10 mouse cellular contexts compared by ENCODE assay signal in the genomic region with DNA sequence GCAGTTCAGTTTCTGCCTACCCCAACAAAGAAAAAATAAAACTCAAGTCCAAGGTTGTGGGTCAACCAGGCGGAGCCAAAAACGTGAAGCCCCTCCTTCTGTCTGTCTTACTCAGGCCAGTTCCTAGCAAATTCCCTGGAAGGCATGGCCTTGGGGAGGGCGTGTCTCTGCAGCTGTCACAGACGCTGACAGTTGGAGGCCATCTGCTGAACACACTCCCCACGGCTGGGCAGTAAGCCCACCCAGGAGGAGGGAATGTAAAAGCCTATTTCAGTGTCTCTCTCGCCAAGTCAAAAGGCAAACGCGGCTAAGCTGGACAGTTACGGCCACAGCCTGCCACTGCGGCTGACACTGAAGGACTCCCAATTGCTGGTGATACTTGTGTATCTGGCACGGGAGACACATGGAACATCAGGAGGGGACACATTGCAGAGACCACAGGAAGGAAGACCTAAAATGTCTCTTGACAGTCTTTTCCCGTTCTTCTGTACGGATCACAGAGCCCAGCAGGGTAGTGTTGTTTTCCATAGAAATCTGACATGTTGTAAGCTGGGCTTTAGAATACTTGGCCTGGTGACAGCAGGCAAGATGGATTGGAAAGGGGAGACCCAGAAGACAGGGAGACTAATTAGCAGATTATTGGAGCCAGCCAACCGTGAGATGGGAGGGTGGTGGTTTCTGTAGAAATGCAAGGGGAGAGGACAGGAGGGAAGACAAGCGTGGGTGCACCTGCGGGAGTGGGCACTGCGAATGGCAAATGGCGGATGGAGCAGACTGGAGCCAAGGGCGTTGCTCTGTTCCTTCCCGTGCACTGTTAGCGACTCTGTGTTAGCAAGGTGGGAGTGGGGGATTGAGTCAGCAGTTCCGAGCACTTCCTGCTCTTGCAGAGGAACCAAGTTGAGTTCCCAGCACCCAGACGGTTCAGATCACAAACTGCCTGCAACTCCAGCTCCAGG.
DNase-seq lines count a peak whose midpoint lies in the region; ATAC-seq and TF ChIP-seq lines count a peak whose summit lies in the region.
"Had no signal": no experiment of that assay in that cellular context is flagged by ENCODE, and none has a peak within 500 bp of the region (broad histone marks: within the 10 kb centered on the region; RNA-seq: fewer than 3 reads in every experiment).

No protein-coding gene starts in this region.

- no peak for TF ChIP-seq CTCF in lung, adult 2 months (IDR thresholded peaks at IDR 0.05; ENCODE audit: insufficient read depth, low read length)

- no peak for DNase-seq in lung, adult 2 months
- DNase-seq in brain, embryonic 18.5 days (ENCODE audit: low read depth, low spot score): peak; percentile 51
- peak; percentile 38 to 69 for DNase-seq in lung, postnatal 4 days
- DNase-seq in B cell, adult 2 months: no peak
- no peak for DNase-seq in heart, adult 18-20 months
- no peak for DNase-seq in thymus, adult 18-20 months

- H3K27me3 ChIP-seq in lung, embryonic 15.5 days: no peaks in the 10 kb centered on the region
- no peaks in the 10 kb centered on the region for H3K27me3 ChIP-seq in forebrain, embryonic 15.5 days
- H3K27me3 ChIP-seq: midbrain, embryonic 12.5 days; Patski had no signal

- TF ChIP-seq POLR2A in lung, adult 2 months (IDR thresholded peaks at IDR 0.05; ENCODE audit: borderline replicate concordance, extremely low read depth, low read depth, low read length): no peak

- no peaks in the 10 kb centered on the region for H3K9me3 ChIP-seq in lung, embryonic 15.5 days
- no peaks in the 10 kb centered on the region for H3K9me3 ChIP-seq in forebrain, embryonic 15.5 days
- H3K9me3 ChIP-seq: midbrain, embryonic 12.5 days had no signal

- 58% methylated on average over 23 of the region's 23 CpGs for WGBS in lung, embryonic 15.5 days
- WGBS in lung, adult 2 months: 59% methylated on average over 23 of the region's 23 CpGs
- 35% methylated on average over 23 of the region's 23 CpGs for WGBS in forebrain, embryonic 15.5 days

- no peaks in the 10 kb centered on the region for H3K36me3 ChIP-seq in lung, embryonic 15.5 days
- no peaks in the 10 kb centered on the region for H3K36me3 ChIP-seq in forebrain, embryonic 15.5 days
- H3K36me3 ChIP-seq: midbrain, embryonic 12.5 days had no signal

- H3K9ac ChIP-seq in lung, embryonic 15.5 days: no peak overlapping the region
- no peak overlapping the region for H3K9ac ChIP-seq in forebrain, embryonic 15.5 days (replicated peaks)
- H3K9ac ChIP-seq: midbrain, embryonic 12.5 days had no signal

- H3K4me3 ChIP-seq in lung, embryonic 15.5 days: no peak overlapping the region
- H3K4me3 ChIP-seq in lung, adult 2 months (replicated peaks; ENCODE audit: extremely low read depth, low read depth, low read length): no peak overlapping the region
- no peak overlapping the region for H3K4me3 ChIP-seq in forebrain, embryonic 15.5 days
- H3K4me3 ChIP-seq: midbrain, embryonic 12.5 days had no signal

- no peak overlapping the region for H3K4me2 ChIP-seq in lung, embryonic 15.5 days
- 0 out of 2 replicates have a peak overlapping the region, but pooled peaks have one; percentile 5 for H3K4me2 ChIP-seq in forebrain, embryonic 15.5 days (replicated peaks)
- H3K4me2 ChIP-seq: midbrain, embryonic 12.5 days had no signal

- H3K4me1 ChIP-seq in lung, embryonic 15.5 days: no peaks in the 10 kb centered on the region
- no peaks in the 10 kb centered on the region for H3K4me1 ChIP-seq in lung, adult 2 months (ENCODE audit: control insufficient read depth, insufficient read depth, low read length)
- H3K4me1 ChIP-seq in forebrain, embryonic 15.5 days: peaks cover 17% of the 10 kb centered on the region

- no peak overlapping the region for H3K27ac ChIP-seq in lung, embryonic 15.5 days
- H3K27ac ChIP-seq in forebrain, embryonic 15.5 days (replicated peaks): peak overlapping the region; percentile 91
- H3K27ac ChIP-seq: midbrain, embryonic 12.5 days had no signal

- ATAC-seq in lung, embryonic 15.5 days (ENCODE audit: borderline replicate concordance, extremely low read depth, low FRiP score, low TSS enrichment): peak; percentile 69; the same call in 1 of the 2 replicates
- ATAC-seq in forebrain, embryonic 15.5 days (replicated peaks): peak; percentile 89
- ATAC-seq: Patski had no signal

Comparison
In these comparisons a context has a peak if more than half of its experiments do, and no peak if none do; other contexts are left out.
1. DNase-seq: peak in brain, embryonic 18.5 days (single experiment) and lung, postnatal 4 days (2 of 2); none in lung, adult 2 months (single experiment), B cell, adult 2 months (0 of 2), heart, adult 18-20 months (0 of 2) and thymus, adult 18-20 months (0 of 2).